37 mouse cellular contexts compared by ENCODE assay signal in the genomic region with DNA sequence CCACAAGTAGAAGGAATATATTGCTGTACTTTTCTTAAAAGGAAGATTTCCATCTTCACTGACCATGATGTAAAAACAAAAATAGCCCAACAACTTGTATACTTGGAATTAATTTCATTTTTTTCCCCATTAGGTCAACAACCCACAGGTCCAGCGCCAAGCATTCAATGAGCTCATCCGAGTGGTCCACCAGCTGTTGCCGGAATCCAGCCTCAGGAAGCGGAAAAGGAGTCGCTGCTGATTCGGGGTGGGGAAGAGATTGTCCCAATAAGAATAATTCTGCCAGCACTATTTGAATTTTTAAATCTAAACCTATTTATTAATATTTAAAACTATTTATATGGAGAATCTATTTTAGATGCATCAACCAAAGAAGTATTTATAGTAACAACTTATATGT. TPM values are rescaled to one million over a fixed set of nuclear protein-coding genes. Genes with fewer than 3 reads are reported as not detected.
"Had no signal": no experiment of that assay in that cellular context is flagged by ENCODE, and none has a peak within 500 bp of the region (broad histone marks: within the 10 kb centered on the region; RNA-seq: fewer than 3 reads in every experiment).

No protein-coding gene starts in this region.

- H3K4me1 ChIP-seq: hindbrain, embryonic 10.5 days; hindbrain, embryonic 12.5 days; intestine, embryonic 15.5 days; limb, embryonic 10.5 days; limb, embryonic 12.5 days; liver, embryonic 13.5 days; liver, embryonic 15.5 days had no signal

- H3K9ac ChIP-seq: forebrain, postnatal 0 days; heart, embryonic 13.5 days; heart, embryonic 15.5 days; hindbrain, embryonic 12.5 days; hindbrain, embryonic 14.5 days; intestine, embryonic 15.5 days; limb, embryonic 12.5 days; liver, embryonic 13.5 days; liver, embryonic 15.5 days had no signal

- H3K4me3 ChIP-seq: heart, embryonic 13.5 days; heart, embryonic 15.5 days; hindbrain, embryonic 10.5 days; hindbrain, embryonic 12.5 days; intestine, embryonic 15.5 days; layer of hippocampus, adult 2 months; left cerebral cortex, adult 2 months; limb, embryonic 10.5 days; limb, embryonic 12.5 days; liver, embryonic 13.5 days; liver, embryonic 15.5 days had no signal

- H3K27ac ChIP-seq: heart, embryonic 15.5 days; hindbrain, embryonic 10.5 days; hindbrain, embryonic 12.5 days; hindbrain, embryonic 14.5 days; intestine, embryonic 15.5 days; layer of hippocampus, adult 2 months; left cerebral cortex, adult 2 months; limb, embryonic 10.5 days; limb, embryonic 12.5 days; liver, embryonic 13.5 days; liver, embryonic 15.5 days had no signal

- H3K36me3 ChIP-seq: heart, embryonic 13.5 days; heart, embryonic 15.5 days; hindbrain, embryonic 10.5 days; hindbrain, embryonic 12.5 days; intestine, embryonic 15.5 days; limb, embryonic 10.5 days; limb, embryonic 12.5 days; liver, embryonic 13.5 days; liver, embryonic 15.5 days had no signal

- ATAC-seq: hindbrain, embryonic 16.5 days; inflammation-experienced regulatory T-cells, adult 6 months; intestine, embryonic 15.5 days; intestine, postnatal 0 days had no signal

- H3K4me2 ChIP-seq: hindbrain, embryonic 12.5 days; hindbrain, embryonic 14.5 days; intestine, embryonic 15.5 days; limb, embryonic 12.5 days; liver, embryonic 11.5 days; liver, embryonic 13.5 days; liver, embryonic 15.5 days had no signal

- DNase-seq: forebrain, postnatal 0 days; gastrocnemius, postnatal 14 days; gastrocnemius, postnatal 36 days; kidney, adult 18-20 months; kidney, adult 8-10 months; kidney, postnatal 10 days; kidney, postnatal 25 days; kidney, postnatal 4 days; liver; liver, embryonic 13.5 days had no signal

- H3K9me3 ChIP-seq: heart, embryonic 13.5 days; heart, embryonic 15.5 days; hindbrain, embryonic 10.5 days; hindbrain, embryonic 12.5 days; intestine, embryonic 15.5 days; limb, embryonic 10.5 days; limb, embryonic 12.5 days; liver, embryonic 13.5 days; liver, embryonic 15.5 days had no signal

- H3K27me3 ChIP-seq: heart, embryonic 13.5 days; heart, embryonic 15.5 days; hindbrain, embryonic 12.5 days; intestine, embryonic 15.5 days; limb, embryonic 12.5 days; liver, embryonic 13.5 days; liver, embryonic 15.5 days had no signal

RNA-seq across cellular contexts. Expression of gene Ifng, which starts 4.2 kb away (rescaled TPM):
- total RNA-seq: forebrain, postnatal 0 days; gastrocnemius, adult 18-20 months; gastrocnemius, adult 8-10 months; gastrocnemius, postnatal 14 days; gastrocnemius, postnatal 36 days; heart, adult 18-20 months; layer of hippocampus, adult 2 months; layer of hippocampus, postnatal 10 days; layer of hippocampus, postnatal 25 days; left cerebral cortex, adult 2 months; left cerebral cortex, postnatal 14 days; left cerebral cortex, postnatal 36 days had no signal
- polyA plus RNA-seq: forebrain, postnatal 0 days; gonadal fat pad, adult 2 months; heart, embryonic 13.5 days; heart, embryonic 15.5 days; heart, postnatal 0 days; hindbrain, embryonic 10.5 days; hindbrain, embryonic 12.5 days; hindbrain, embryonic 14.5 days; hindbrain, embryonic 16.5 days; intestine, embryonic 15.5 days; intestine, postnatal 0 days; kidney, embryonic 14.5 days; kidney, embryonic 16.5 days; limb, embryonic 10.5 days; limb, embryonic 12.5 days; limb, embryonic 14.5 days; liver, embryonic 11.5 days; liver, embryonic 13.5 days; liver, embryonic 15.5 days had no signal
